Mouse (Mus musculus) forelimb bud, embryonic 11.5 days (tissue): ENCODE results near the gene Iqcf3.
"Not testable (repeated sequence)": the region's sequence is repeated elsewhere in the genome, so short reads cannot be mapped to it uniquely, and the experiment has no call there.

ENCODE experiments used
- DNase-seq: peaks from one replicate; pipeline ENCODE4 v3.0.0-alpha.2; 2012; ENCODE audit warnings: low read depth, low spot score

The Iqcf3 gene

DNA sequence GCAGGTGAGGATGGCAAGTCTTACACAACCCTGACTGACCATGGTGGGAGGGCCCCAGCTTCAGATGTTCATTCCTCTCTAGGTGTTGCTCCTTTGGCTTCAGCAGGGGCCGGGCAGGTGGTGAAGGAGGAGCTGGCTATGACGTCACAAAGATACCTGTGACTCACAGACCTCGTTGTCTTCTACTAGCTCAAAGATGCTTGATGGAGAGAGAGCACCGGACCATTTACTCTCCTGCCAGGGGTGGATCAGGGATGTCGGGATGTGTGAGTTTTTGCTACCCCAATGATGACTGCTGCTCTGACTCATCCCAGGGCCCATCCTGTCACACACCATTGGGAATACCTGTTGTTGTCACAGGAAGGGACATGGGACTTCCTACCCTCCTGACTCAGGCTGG, at the start of gene Iqcf3:
Gene Iqcf3, minus strand, starts transcription at position 101 of the 400 bp plus-strand sequence.
- no peak for DNase-seq

GRCm38 (mm10) chr9:106610727-106611126, 49.3 kb upstream of the Iqcf3 start:
- DNase-seq: no peak

GRCm38 (mm10) chr9:106600546-106600945, 39.1 kb upstream of the Iqcf3 start:
- DNase-seq: peak; percentile 43

DNA sequence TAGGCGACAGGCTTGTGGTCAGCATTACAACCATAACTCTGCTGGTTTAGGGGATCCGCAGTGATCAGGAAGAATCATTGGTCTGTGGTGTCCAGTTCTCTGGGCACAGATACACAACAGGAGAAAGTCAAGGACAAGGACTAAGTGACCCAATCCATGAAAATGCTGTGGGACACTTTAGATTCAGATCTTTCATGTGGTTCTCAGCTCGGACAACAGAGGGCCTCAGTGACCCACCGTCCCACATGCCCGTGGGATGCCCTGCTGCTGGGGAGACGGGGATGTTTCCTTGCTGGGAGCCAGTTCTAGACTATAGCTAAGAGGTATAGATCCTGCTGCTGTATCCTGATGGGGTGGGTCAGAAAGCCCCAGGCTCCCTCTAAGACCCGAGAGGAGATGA, 37.0 kb upstream of the Iqcf3 start:
- no peak for DNase-seq

- DNase-seq: no peak
Measured at GRCm38 (mm10) chr9:106595836-106596235, 34.4 kb upstream of the Iqcf3 start.

DNA sequence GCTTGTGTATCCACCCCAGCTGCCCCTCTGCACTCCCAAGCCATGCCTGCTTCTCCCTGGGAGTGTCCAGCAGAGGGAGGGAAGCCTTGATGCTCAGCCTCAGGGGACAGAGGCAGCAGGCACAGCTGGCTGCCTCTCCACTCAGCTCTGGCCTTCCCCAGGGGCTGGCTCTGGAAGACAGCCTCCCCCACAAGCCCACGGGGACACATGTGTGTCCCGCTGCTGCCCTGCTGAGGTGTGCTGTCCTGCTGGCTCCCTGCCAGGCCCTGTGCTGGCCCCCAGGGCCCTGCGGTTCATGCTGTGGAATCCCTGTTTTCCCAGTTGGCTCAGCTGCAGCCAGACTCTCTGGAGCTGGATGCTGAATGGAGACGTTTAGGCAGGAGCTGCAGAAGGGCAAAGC, 34.0 kb upstream of the Iqcf3 start:
- not testable (repeated sequence) for DNase-seq

- no peak for DNase-seq
Measured at GRCm38 (mm10) chr9:106592158-106592557, 30.7 kb upstream of the Iqcf3 start.

- no peak for DNase-seq
Measured at GRCm38 (mm10) chr9:106582552-106582951, 21.1 kb upstream of the Iqcf3 start.

- no peak for DNase-seq
Measured at GRCm38 (mm10) chr9:106580016-106580415, 18.6 kb upstream of the Iqcf3 start.

DNA sequence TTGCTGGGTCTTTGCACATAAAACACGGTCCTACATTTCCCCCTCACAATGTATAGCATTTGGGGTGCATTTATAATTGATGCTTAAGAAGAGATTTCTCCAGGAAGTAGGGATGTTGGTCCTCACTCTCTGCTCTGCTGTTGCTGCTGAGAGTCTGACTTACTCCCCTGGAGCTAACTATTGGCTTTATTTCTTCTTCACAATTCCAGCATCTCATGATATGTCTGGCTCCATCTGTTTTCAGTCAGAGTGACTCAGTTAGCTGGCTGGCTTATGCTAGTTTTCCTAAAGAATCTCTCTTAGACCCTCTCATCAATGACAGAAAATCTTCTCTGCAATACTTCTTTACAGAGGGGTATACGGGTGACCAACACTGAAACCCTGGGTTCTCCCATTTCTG, 14.7 kb upstream of the Iqcf3 start:
- DNase-seq: no peak

GRCm38 (mm10) chr9:106573366-106573765, 11.9 kb upstream of the Iqcf3 start:
- DNase-seq: no peak

GRCm38 (mm10) chr9:106572186-106572585, 10.8 kb upstream of the Iqcf3 start:
- no peak for DNase-seq

GRCm38 (mm10) chr9:106570896-106571295, 9.5 kb upstream of the Iqcf3 start, which contains the start of gene Iqcf4:
Iqcf4 (minus strand) TSS chr9:106570996.
- no peak for DNase-seq

GRCm38 (mm10) chr9:106566437-106566836, 5.0 kb upstream of the Iqcf3 start:
- no peak for DNase-seq

DNA sequence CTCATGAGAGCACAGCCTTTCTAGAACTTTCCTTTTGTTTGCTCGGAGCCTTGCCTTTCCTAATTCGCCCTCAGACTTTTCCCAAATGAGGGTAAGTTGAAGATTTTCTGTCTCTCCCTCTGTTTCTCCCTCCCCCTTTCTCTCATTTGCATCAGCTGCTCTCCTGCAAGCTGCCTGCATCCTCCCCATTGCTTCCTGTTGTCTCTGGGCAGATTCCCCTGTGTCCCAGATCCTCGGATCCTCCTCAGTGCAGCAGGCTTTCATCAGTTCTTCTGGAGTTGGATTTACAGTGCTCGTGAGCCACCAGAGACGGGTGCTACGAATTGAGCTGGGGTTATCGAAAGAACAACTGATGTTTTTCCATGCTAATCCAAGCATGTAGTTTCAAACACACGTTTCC, 2.6 kb upstream of the Iqcf3 start:
- no peak for DNase-seq

DNA sequence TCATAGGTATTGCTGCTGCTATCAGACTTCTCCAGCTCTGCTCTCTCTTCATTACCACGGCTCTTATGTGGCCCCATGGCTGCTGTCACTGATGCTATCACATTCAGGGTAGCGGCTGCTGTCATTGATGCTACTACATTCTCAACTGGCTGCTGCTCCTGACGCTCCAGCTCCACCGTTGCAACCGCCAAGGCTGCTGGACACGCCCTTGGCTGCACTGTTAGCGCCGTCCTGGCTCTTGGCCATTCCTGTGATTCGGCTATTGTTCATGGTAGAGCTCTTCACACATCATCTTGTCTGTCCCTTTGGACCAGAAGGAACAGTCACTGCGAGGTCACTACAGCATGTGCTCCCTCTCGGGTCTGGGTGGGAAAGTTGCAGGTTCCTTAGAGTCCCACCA, 860 bp upstream of the Iqcf3 start:
- DNase-seq: no peak

DNA sequence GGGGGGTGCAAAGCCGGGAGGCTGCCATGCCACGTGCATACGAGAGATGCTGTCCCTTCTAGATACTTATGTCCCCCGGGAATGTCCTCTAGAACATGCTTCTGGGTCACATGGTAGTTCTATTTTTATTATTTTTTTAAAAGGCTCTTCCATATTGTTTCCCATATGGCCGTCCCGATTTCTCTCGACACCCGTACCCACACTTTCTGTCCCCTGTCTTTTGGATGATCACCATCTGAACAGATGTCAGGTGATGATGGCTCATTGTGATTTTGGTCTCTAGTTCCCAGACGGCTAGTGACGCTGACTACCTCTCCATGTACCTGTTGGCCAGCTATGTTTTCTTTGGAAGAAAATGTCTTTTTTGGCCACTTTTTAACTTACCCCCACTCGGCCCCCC, 26.5 kb downstream of the Iqcf3 start:
- no peak for DNase-seq

DNA sequence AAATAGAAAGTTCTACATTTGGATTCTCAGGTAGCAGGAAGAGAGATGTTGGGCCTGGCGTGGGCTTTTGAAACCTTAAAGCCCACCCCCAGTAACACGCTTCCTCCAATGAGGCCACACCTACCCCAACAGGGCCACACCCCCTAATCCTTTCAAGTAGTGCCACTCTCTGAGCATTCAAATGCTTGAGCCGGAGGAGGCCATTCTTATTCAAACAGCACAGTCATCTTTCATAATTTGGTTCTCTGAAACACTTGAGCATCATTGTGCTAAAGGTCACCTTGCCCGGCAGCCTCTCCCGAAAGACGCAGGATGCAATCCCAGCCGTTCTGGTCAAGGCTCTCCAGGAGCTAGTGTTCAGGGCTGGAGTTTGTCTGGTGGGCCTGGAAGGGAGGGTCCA, 27.1 kb downstream of the Iqcf3 start:
- DNase-seq: no peak

DNA sequence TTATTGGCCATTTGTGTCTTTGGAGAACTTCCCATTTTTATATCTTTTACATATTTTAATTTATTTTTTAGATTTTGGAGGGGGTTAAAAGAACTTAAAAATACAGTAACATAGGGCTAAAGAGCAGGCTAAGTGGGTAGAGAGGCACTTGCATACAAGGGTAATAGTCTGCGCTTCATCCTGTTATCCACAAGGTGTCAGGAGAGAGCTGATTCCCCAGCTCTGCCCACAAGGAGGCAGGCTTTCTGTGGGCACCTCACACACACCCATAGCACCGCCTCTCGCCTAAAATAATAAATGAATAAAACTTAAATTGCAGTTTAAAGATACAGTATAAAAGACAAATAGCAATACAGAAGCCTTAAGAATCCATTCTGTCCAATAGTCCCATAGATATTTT, 29.6 kb downstream of the Iqcf3 start:
- DNase-seq: peak; percentile 54

DNA sequence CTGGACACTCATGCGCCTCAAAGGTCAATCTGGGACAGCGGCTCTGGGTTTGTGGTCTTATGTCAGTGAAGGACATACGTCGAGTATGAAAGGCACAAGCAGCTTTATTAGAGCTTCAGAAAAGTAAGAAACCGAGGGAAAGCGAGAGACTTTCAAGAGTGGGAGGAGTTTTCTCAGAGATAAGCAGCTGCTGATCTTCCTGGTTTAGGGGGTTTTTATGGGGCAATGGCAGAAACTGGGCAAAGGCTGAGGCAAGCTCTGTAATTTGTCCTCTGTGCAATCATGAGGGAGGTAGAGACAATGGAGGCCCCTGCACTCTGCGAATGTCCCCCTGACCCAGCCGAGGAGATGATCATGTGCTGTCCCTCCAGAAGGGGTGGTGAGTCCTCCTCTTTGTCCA, 41.5 kb downstream of the Iqcf3 start:
- no peak for DNase-seq

GRCm38 (mm10) chr9:106519433-106519832, 42.0 kb downstream of the Iqcf3 start:
- no peak for DNase-seq

- DNase-seq: no peak
Measured at GRCm38 (mm10) chr9:106514273-106514672, 47.2 kb downstream of the Iqcf3 start, which contains the start of gene Iqcf5. Iqcf5 (plus strand) TSS chr9:106514573.

DNA sequence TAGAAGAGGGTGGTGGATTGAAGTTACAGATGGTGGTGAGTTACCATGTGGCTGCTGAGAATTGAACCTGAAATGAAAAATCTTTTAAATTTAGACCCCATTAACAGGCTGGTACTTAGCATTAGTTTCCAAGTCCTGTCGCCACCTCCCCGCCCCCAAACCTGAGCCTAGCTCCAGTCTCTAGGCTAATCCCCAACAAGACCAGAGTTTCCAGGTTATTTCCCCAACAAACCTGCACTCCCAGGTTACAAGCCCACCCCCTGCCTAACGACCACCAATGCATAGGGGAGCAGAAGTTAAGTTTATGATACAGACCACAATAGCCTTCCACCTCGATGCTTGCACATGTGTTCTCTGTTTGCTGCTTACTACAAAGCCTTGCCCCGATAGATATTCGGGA, 47.9 kb downstream of the Iqcf3 start:
- no peak for DNase-seq

- DNase-seq: no peak
Measured at GRCm38 (mm10) chr9:106512729-106513450, 48.5 kb downstream of the Iqcf3 start.
